Mouse (Mus musculus) forebrain, embryonic 13.5 days (tissue): ENCODE measurements around the gene Dido1. TPM values are rescaled to one million over a fixed set of nuclear protein-coding genes. Genes with fewer than 3 reads are reported as not detected.
A peak's percentile ranks its signal among the peaks of the same experiment; 100 is the strongest.

Experiments
- ATAC-seq: fragments of 200-750 bp; cut with Nextera tagmentation; 2 replicates; pipeline ENCODE4 v1.8.0; 2017
- H3K27ac ChIP-seq: fragments of 300-500 bp; sonication (generic); 2 replicates; pipeline ENCODE4 v1.5.1; 2015; ENCODE audit warnings: inconsistent platforms, mild to moderate bottlenecking, moderate library complexity
- H3K27me3 ChIP-seq: fragments of 300-500 bp; sonication (generic); 2 replicates; pipeline ENCODE4 v1.6.1; 2015; ENCODE audit warnings: mild to moderate bottlenecking, inconsistent platforms
- H3K36me3 ChIP-seq: fragments of 300-500 bp; sonication (generic); 2 replicates; pipeline ENCODE4 v1.6.1; 2015; ENCODE audit warnings: mild to moderate bottlenecking, inconsistent platforms; ENCODE audit not compliant: poor library complexity, severe bottlenecking
- H3K4me1 ChIP-seq: fragments of 300-500 bp; sonication (generic); 2 replicates; pipeline ENCODE4 v1.6.1; 2015; ENCODE audit warnings: inconsistent platforms
- H3K4me2 ChIP-seq: fragments of 300-500 bp; sonication (generic); 2 replicates; pipeline ENCODE4 v1.6.1; 2015; ENCODE audit warnings: inconsistent platforms, mild to moderate bottlenecking, moderate library complexity
- H3K4me3 ChIP-seq: fragments of 300-500 bp; sonication (generic); 2 replicates; pipeline ENCODE4 v1.5.1; 2015; ENCODE audit warnings: mild to moderate bottlenecking, inconsistent platforms
- H3K9ac ChIP-seq: fragments of 300-500 bp; sonication (generic); 2 replicates; pipeline ENCODE4 v1.6.1; 2015; ENCODE audit warnings: mild to moderate bottlenecking, inconsistent platforms
- H3K9me3 ChIP-seq: fragments of 300-500 bp; sonication (generic); replicated peaks from 2 replicates; pipeline ENCODE4 v1.6.1; 2016; ENCODE audit warnings: inconsistent platforms
- WGBS: fragments of 180-500 bp; shearing (Covaris S2); methylation state at CpG from one replicate; pipeline ENCODE4 v1.1.7; 2015; 5-methylcytosine and 5-hydroxymethylcytosine counted together
- polyA plus RNA-seq: library from polyadenylated mRNA; unstranded; fragments of >200 nt; fragmentation: Nextera tagmentation; extraction: Ambion mirVana; gene quantifications from 2 replicates; pipeline ENCODE4 v1.2.1, GENCODE M21; 2015

Dido1 gene
- polyA plus RNA-seq, 1 experiment from 2014 or later, result 33.4 TPM

DNA sequence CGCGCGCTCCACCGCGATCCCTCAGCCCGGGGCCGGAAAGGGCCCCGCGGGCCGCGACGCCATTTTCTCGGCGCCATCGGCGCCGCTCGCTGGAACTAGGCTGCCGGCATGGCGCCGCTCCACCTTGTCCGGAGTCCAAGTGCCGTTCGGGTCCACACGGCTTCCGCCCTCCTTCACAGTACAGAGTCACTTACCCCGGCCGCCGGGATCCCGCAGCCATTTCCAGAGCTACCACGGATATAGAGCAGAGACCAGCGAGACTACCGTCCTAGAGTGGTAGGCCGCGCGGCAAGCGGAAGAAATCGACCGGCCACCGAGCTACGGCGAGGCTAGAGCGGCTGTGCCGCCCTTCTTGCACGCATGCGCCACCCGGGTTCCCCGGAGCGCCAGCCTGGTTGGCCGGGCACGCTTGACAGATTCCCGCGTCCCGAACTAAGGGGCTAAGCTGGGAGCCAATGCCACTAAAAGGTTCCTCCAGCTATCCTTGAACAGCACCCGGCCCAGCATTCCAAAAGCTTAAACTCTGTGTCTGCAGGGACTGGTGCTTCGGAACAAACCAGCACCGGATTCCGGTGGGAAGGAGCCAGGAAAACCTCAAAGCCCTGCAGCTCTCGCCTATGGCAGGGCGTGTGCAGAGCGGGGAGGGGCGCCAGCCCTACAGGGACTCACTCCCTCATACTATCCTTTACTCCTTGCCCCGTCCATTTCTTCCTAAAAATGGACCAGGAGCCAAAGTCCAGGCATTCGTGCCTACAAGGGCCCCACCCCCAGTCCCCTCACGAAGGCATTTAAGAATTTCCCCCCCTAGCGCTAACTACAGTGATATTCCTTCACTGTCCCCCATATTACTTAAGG is 7.8 kb downstream of the Dido1 start:
- Histone ChIP-seq H3K27ac (peak overlapping the region; percentile 92), H3K9ac (peak overlapping the region; percentile 96), H3K27me3 (no peaks in the 10 kb centered on the region), H3K4me3 (peak overlapping the region; percentile 91), H3K4me2 (peak overlapping the region; percentile 98), H3K4me1 (peaks cover 32% of the 10 kb centered on the region), H3K36me3 (peaks cover 3% of the 10 kb centered on the region; the same call in 1 of the 2 replicates), H3K9me3 (no peaks in the 10 kb centered on the region)
- ATAC-seq, result peak; percentile 97
- under 1% methylated on average over 66 of the region's 66 CpGs for WGBS

DNA sequence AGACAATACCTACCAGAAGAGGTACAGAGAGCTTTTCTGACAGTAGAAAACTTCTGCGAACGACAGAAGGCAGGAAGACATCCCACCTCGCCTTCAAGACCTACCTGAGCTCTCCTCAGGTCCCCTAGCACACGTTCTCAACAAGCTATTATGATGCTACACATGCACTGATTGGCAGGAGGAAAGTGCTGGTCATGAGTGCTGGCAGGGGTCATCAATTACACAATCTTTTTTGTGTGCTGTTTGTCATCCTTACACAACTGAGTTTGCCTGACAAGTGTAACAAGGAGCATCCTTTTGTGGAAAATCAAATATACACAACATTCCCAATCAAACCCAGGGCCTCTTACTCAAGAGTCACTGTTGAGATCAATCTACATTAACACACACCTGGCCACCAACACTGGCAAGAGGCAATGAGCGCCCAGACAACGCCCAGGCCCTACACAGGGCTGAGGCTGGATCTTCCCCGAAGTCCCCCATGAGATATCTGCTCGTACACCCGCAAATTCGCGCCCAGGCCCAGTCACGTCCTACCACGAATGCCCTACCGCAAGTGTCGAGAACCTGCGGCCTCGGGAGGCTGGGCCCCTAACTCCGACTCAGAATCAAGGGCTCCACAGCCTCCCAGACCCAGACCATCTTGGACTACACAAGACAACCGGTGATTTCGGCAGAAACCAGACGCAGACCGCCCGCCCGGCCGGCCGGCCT is 8.6 kb downstream of the Dido1 start:
- Histone ChIP-seq H3K36me3 (no peaks in the 10 kb centered on the region), H3K4me1 (peaks cover 32% of the 10 kb centered on the region), H3K9me3 (no peaks in the 10 kb centered on the region)

DNA sequence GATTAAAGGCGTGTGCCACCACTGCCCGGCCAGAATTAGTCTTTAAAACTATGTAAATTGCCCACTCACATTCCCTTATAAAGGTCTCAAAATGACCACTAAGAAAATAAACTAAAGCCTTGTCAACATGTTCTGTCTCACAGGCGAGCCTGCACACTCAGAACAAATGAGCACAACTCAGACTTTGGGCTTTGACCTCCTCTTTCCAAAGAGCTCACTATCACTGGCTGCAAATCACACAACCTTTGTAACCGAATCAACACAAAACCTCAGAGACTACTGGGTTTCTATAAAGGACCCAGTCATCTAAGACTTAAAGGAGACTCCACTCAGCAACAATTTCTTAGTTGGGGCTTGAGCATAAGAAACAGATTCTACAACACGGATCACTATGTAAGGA is 9.3 kb downstream of the Dido1 start:
- Histone ChIP-seq H3K9me3 (no peaks in the 10 kb centered on the region), H3K4me1 (peaks cover 38% of the 10 kb centered on the region), H3K4me2 (peak overlapping the region; percentile 98), H3K9ac (peak overlapping the region; percentile 96), H3K27ac (no peak overlapping the region), H3K36me3 (no peaks in the 10 kb centered on the region), H3K4me3 (peak overlapping the region; percentile 91), H3K27me3 (no peaks in the 10 kb centered on the region)
- ATAC-seq, result no peak
- WGBS, result 81% methylated on average over 5 of the region's 5 CpGs

More for the DNA sequence above, 8.6 kb downstream of the Dido1 start:
- Histone ChIP-seq H3K4me3 (peak overlapping the region; percentile 91), H3K27ac (peak overlapping the region; percentile 92), H3K9ac (peak overlapping the region; percentile 96), H3K4me2 (peak overlapping the region; percentile 98), H3K27me3 (no peaks in the 10 kb centered on the region)
- peak; percentile 11 for ATAC-seq
- WGBS, result 6% methylated on average over 25 of the region's 26 CpGs

- Histone ChIP-seq H3K4me3 (no peak overlapping the region), H3K27me3 (no peaks in the 10 kb centered on the region), H3K27ac (no peak overlapping the region), H3K9me3 (no peaks in the 10 kb centered on the region), H3K4me1 (peaks cover 35% of the 10 kb centered on the region), H3K4me2 (no peak overlapping the region), H3K36me3 (peaks cover 9% of the 10 kb centered on the region), H3K9ac (no peak overlapping the region)
- ATAC-seq, result no peak
- WGBS, result 57% methylated on average over 2 of the region's 2 CpGs
Observed at GRCm38 (mm10) chr2:180695176-180695575, 14.6 kb downstream of the Dido1 start.

- WGBS, result 3% methylated on average over 1 of the region's 1 CpGs
- Histone ChIP-seq H3K9ac (no peak overlapping the region), H3K4me1 (peaks cover 25% of the 10 kb centered on the region), H3K4me3 (no peak overlapping the region), H3K27ac (peak overlapping the region; percentile 70), H3K36me3 (peaks cover 35% of the 10 kb centered on the region), H3K27me3 (no peaks in the 10 kb centered on the region), H3K9me3 (no peaks in the 10 kb centered on the region), H3K4me2 (peak overlapping the region; percentile 32)
- peak; percentile 36; the same call in 1 of the 2 replicates for ATAC-seq
Observed at GRCm38 (mm10) chr2:180692630-180693029, 17.2 kb downstream of the Dido1 start.

DNA sequence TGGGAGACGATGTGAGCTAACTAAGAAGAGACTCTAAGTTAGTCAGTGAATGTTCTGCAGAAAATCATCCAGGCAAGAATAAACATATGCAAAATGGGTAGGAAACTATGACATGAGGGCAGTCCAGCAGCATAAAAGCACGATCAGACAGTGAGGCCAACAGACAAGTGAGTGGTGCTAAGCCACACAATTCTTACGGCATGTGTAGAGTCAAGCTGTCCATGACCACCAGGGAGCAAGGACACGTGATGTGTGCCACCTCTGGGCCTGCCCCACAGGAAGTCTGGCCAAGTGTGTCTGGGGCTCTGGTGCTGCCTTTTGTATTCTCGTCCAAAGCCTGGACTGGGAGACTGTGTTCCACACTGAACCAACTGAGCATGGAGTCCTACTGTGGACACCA is 20.0 kb downstream of the Dido1 start:
- Histone ChIP-seq H3K27ac (no peak overlapping the region), H3K9me3 (no peaks in the 10 kb centered on the region), H3K4me2 (no peak overlapping the region), H3K4me1 (peaks cover 15% of the 10 kb centered on the region), H3K36me3 (peaks cover 63% of the 10 kb centered on the region), H3K27me3 (no peaks in the 10 kb centered on the region), H3K4me3 (no peak overlapping the region), H3K9ac (no peak overlapping the region)
- WGBS, result 87% methylated on average over 5 of the region's 5 CpGs
- ATAC-seq, result no peak

- H3K4me3 ChIP-seq, result no peak overlapping the region
- no peak overlapping the region for H3K27ac ChIP-seq
- no peaks in the 10 kb centered on the region for H3K4me1 ChIP-seq
- no peaks in the 10 kb centered on the region for H3K27me3 ChIP-seq
- WGBS, result 92% methylated on average over 4 of the region's 4 CpGs
- H3K9me3 ChIP-seq, result no peaks in the 10 kb centered on the region
- H3K4me2 ChIP-seq, result no peak overlapping the region
- no peak overlapping the region for H3K9ac ChIP-seq
- peaks cover 96% of the 10 kb centered on the region for H3K36me3 ChIP-seq
- ATAC-seq, result no peak
Observed at GRCm38 (mm10) chr2:180684031-180684430, 25.8 kb downstream of the Dido1 start.

- H3K27me3 ChIP-seq, result no peaks in the 10 kb centered on the region
- no peak for ATAC-seq
- no peak overlapping the region for H3K9ac ChIP-seq
- peaks cover 91% of the 10 kb centered on the region for H3K36me3 ChIP-seq
- no peaks in the 10 kb centered on the region for H3K4me1 ChIP-seq
- 91% methylated on average over 2 of the region's 2 CpGs for WGBS
- no peak overlapping the region for H3K4me2 ChIP-seq
- H3K27ac ChIP-seq, result no peak overlapping the region
- no peak overlapping the region for H3K4me3 ChIP-seq
- no peaks in the 10 kb centered on the region for H3K9me3 ChIP-seq
Observed at GRCm38 (mm10) chr2:180683524-180683923, 26.3 kb downstream of the Dido1 start.

GRCm38 (mm10) chr2:180681225-180681624 is 28.6 kb downstream of the Dido1 start:
- no peak overlapping the region for H3K4me2 ChIP-seq
- WGBS, result 80% methylated on average over 2 of the region's 2 CpGs
- ATAC-seq, result no peak
- H3K4me1 ChIP-seq, result no peaks in the 10 kb centered on the region
- H3K4me3 ChIP-seq, result no peak overlapping the region
- no peaks in the 10 kb centered on the region for H3K9me3 ChIP-seq
- H3K27ac ChIP-seq, result no peak overlapping the region
- H3K36me3 ChIP-seq, result peaks cover 68% of the 10 kb centered on the region
- H3K27me3 ChIP-seq, result no peaks in the 10 kb centered on the region
- no peak overlapping the region for H3K9ac ChIP-seq

DNA sequence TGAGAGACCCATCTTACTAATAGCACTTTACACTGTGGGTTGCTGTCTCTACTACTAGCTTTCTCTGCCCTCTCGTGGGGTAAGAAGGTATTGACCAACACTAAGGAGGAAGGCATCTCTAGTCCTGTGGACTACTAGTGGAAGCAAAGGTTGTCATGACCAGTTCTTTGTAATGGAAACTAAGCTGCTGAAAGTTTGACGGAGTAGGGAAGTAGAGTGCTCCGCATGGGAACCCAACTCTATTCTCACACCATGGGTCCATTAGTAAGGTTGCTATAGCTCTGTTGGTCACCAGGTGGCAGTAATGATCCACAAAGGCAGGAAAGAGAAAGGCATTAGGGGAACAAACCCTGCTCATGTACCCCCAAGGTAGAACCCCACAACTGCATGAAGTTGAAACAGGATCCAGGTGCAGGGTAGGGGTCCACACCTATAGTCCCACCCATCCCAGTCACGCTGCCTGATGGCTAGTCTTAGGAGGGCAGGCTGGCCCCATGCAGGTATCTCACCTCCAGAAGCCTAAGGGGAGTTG is 31.1 kb downstream of the Dido1 start:
- Histone ChIP-seq H3K27ac (no peak overlapping the region), H3K4me2 (no peak overlapping the region), H3K4me1 (no peaks in the 10 kb centered on the region), H3K27me3 (no peaks in the 10 kb centered on the region), H3K9me3 (no peaks in the 10 kb centered on the region), H3K36me3 (peaks cover 57% of the 10 kb centered on the region), H3K4me3 (no peak overlapping the region), H3K9ac (no peak overlapping the region)
- 28% methylated on average over 4 of the region's 4 CpGs for WGBS
- ATAC-seq, result peak; percentile 66

GRCm38 (mm10) chr2:180676706-180677105 is 33.1 kb downstream of the Dido1 start:
- H3K9ac ChIP-seq, result no peak overlapping the region
- no peaks in the 10 kb centered on the region for H3K27me3 ChIP-seq
- H3K27ac ChIP-seq, result no peak overlapping the region
- 93% methylated on average over 2 of the region's 2 CpGs for WGBS
- H3K9me3 ChIP-seq, result no peaks in the 10 kb centered on the region
- H3K4me1 ChIP-seq, result no peaks in the 10 kb centered on the region
- no peak overlapping the region for H3K4me2 ChIP-seq
- H3K4me3 ChIP-seq, result no peak overlapping the region
- peaks cover 57% of the 10 kb centered on the region for H3K36me3 ChIP-seq
- no peak for ATAC-seq

- no peak for ATAC-seq
- no peak overlapping the region for H3K27ac ChIP-seq
- no peaks in the 10 kb centered on the region for H3K27me3 ChIP-seq
- H3K9me3 ChIP-seq, result no peaks in the 10 kb centered on the region
- WGBS, result 90% methylated on average over 4 of the region's 4 CpGs
- H3K9ac ChIP-seq, result no peak overlapping the region
- no peak overlapping the region for H3K4me2 ChIP-seq
- peaks cover 10% of the 10 kb centered on the region; the same call in 1 of the 2 replicates for H3K4me1 ChIP-seq
- H3K36me3 ChIP-seq, result peaks cover 51% of the 10 kb centered on the region
- H3K4me3 ChIP-seq, result no peak overlapping the region
Observed at GRCm38 (mm10) chr2:180662008-180662407, 47.8 kb downstream of the Dido1 start.
